Mouse (Mus musculus): ENCODE data around the gene Tvp23a. TPM values are rescaled to one million over a fixed set of nuclear protein-coding genes. Genes with fewer than 3 reads are reported as not detected.

The Tvp23a gene
- total and polyA plus RNA-seq, 3 experiments: 0.11 TPM; not detected in 2

DNA sequence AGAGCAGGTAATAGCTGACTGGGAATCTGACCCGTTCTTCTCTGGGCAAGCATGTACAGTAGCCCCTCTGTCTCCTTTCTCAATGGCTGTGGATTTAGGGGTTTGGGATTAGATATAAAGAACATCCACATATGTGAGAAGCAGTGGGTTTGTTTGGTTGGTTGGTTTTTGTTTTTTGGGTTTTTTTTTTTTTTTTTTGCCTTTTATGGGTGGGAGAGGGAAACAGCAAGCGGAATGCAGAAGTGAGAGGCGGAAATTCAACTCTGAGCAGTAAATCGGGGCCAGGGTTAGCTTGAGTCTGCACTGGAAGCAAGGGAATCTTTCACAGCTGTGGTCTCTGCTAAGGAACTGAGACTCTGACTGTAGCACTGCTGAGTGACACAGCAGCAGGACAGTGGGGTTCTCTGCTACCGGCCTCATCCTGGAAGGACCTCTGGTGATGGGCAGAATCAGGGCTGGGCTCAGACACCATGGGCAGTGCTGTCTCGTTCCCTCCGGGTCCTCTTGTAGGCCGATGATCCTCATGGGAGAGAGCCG lies 29.4 kb downstream of the Tvp23a start:
- no peaks in the 10 kb centered on the region for H3K9me3 ChIP-seq (replicated peaks)
- no peak overlapping the region for H3K4me3 ChIP-seq (ENCODE audit: low read depth, low read length)
- ATAC-seq (ENCODE audit: extremely low read depth, insufficient number of reproducible peaks, low FRiP score, poor library complexity, severe bottlenecking) (no peak), DNase-seq (ENCODE audit: low spot score) (no peak)
- TF ChIP-seq GATA1 (IDR thresholded peaks at IDR 0.05; ENCODE audit: borderline replicate concordance, low read length) (no peak), CTCF (IDR thresholded peaks at IDR 0.05; ENCODE audit: low read depth, low read length) (no peak), GATA2 (IDR thresholded peaks at IDR 0.05; ENCODE audit: borderline replicate concordance, low read depth, low read length) (no peak), TAL1 (conservative IDR thresholded peaks at IDR 0.05; ENCODE audit: low read depth, low read length) (no peak), POLR2AphosphoS5 (IDR thresholded peaks at IDR 0.05; ENCODE audit: insufficient replicate concordance, low read depth, low read length) (no peak)
- no peaks in the 10 kb centered on the region for H3K27me3 ChIP-seq (ENCODE audit: insufficient read depth, low read length)
- H3K4me1 ChIP-seq (ENCODE audit: insufficient read depth, low read depth, low read length): peaks cover 27% of the 10 kb centered on the region
- H3K36me3 ChIP-seq (replicated peaks): peaks cover 100% of the 10 kb centered on the region

- peaks cover 93% of the 10 kb centered on the region for H3K36me3 ChIP-seq (replicated peaks)
- no peak for DNase-seq (ENCODE audit: low spot score)
- H3K27me3 ChIP-seq (ENCODE audit: insufficient read depth, low read length): no peaks in the 10 kb centered on the region
Measured at GRCm38 (mm10) chr16:10416866-10417265, 30.3 kb downstream of the Tvp23a start.

DNA sequence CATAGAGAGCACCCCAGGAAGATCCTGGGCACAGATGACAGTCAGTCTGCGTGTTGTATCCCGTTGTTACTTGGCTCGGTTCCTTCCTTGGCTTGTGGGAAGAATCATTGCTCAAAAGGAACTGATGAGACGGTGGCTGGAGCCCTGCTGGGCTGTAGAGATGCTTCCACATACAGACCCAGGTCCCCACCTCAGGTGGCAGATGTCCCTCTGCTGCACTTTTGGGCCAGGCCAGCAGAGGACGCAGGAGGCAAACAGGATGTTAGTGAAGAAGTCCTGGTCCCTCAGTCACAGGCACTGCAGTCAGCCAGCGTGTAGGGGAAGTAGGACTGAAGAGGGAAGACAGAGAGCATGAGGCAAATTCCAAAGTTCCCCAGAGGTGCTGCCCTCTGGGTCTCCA lies 31.2 kb downstream of the Tvp23a start:
- no peaks in the 10 kb centered on the region for H3K9me3 ChIP-seq (replicated peaks)
- H3K36me3 ChIP-seq (replicated peaks): peaks cover 84% of the 10 kb centered on the region
- TF ChIP-seq GATA1 (IDR thresholded peaks at IDR 0.05; ENCODE audit: borderline replicate concordance, low read length): no peak
- TF ChIP-seq GATA2 (IDR thresholded peaks at IDR 0.05; ENCODE audit: borderline replicate concordance, low read depth, low read length): no peak
- TF ChIP-seq CTCF (IDR thresholded peaks at IDR 0.05; ENCODE audit: low read depth, low read length): no peak
- no peak for TF ChIP-seq TAL1 (conservative IDR thresholded peaks at IDR 0.05; ENCODE audit: low read depth, low read length)
- TF ChIP-seq POLR2AphosphoS5 (IDR thresholded peaks at IDR 0.05; ENCODE audit: insufficient replicate concordance, low read depth, low read length): no peak
- H3K4me1 ChIP-seq (ENCODE audit: insufficient read depth, low read depth, low read length): peaks cover 34% of the 10 kb centered on the region
- DNase-seq (ENCODE audit: low spot score) (no peak), ATAC-seq (ENCODE audit: extremely low read depth, insufficient number of reproducible peaks, low FRiP score, poor library complexity, severe bottlenecking) (no peak)
- H3K4me3 ChIP-seq (ENCODE audit: low read depth, low read length): no peak overlapping the region
- no peaks in the 10 kb centered on the region for H3K27me3 ChIP-seq (ENCODE audit: insufficient read depth, low read length)

More at GRCm38 (mm10) chr16:10416866-10417265, 30.3 kb downstream of the Tvp23a start:
- TF ChIP-seq TAL1 (conservative IDR thresholded peaks at IDR 0.05; ENCODE audit: low read depth, low read length): no peak
- TF ChIP-seq GATA1 (IDR thresholded peaks at IDR 0.05; ENCODE audit: borderline replicate concordance, low read length): no peak
- TF ChIP-seq CTCF (IDR thresholded peaks at IDR 0.05; ENCODE audit: low read depth, low read length): peak; percentile 93
- TF ChIP-seq POLR2AphosphoS5 (IDR thresholded peaks at IDR 0.05; ENCODE audit: insufficient replicate concordance, low read depth, low read length): no peak
- TF ChIP-seq GATA2 (IDR thresholded peaks at IDR 0.05; ENCODE audit: borderline replicate concordance, low read depth, low read length): no peak
- Histone ChIP-seq H3K9me3 (replicated peaks) (no peaks in the 10 kb centered on the region), H3K4me3 (ENCODE audit: low read depth, low read length) (no peak overlapping the region), H3K4me1 (ENCODE audit: insufficient read depth, low read depth, low read length) (peaks cover 30% of the 10 kb centered on the region)
- ATAC-seq (ENCODE audit: extremely low read depth, insufficient number of reproducible peaks, low FRiP score, poor library complexity, severe bottlenecking): no peak

DNA sequence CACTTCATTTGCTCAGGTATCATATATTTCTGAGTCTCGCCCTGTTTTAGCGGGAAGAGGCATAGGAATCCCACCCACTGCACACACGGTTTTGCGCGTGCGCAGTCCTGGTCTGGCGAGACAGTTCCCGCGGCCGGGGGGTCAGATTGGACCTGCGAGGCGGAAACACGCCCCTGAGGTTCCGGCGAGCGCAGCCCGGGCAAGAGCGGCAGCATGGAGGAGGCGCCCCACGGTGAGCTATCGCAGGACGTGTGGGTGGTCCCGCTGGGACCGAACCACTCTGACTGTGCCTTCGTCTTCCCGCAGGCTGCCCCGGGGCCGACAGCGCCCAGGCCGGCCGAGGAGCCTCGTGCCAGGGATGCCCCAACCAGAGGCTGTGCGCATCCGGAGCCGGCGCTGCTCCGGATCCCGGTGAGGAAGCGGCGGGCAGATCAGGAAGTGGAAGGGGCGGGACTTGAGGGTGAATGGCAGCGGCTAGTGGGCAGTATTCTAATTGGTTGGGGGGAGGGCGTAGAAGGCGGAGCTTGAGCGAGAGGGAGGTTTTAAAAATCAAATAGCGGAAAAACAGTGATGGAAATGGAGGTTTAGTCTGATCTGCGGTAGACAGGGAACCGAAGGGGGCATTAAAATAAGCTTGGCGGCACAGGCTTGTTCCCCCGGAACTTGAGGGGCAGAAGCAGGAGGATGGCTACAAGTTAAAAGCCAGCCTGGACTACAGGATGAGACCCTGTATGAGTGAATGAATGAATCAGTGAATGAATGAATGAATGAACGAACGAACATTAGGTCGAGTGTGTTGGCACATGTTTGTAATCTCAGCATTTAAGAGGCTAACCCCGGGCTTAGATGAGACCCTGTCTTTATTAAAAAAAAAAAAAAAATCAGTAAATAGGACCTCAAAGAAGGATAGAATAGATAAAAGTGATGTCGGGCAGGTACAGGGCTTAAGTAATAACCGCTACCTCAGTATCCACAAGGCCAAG lies 35.1 kb downstream of the Tvp23a start, which contains the start of gene Nubp1:
Nubp1 (plus strand) TSS at position 185 of the 983 bp plus-strand sequence.
- H3K27me3 ChIP-seq (ENCODE audit: insufficient read depth, low read length): peaks cover 5% of the 10 kb centered on the region; the same call in 1 of the 2 replicates
- H3K36me3 ChIP-seq (replicated peaks): peaks cover 45% of the 10 kb centered on the region
- peak within 1 kb of the TSS; percentile 94 for H3K4me3 ChIP-seq (ENCODE audit: low read depth, low read length)
- peaks cover 37% of the 10 kb centered on the region for H3K4me1 ChIP-seq (ENCODE audit: insufficient read depth, low read depth, low read length)
- DNase-seq (ENCODE audit: low spot score) (peak; percentile 95), ATAC-seq (ENCODE audit: extremely low read depth, insufficient number of reproducible peaks, low FRiP score, poor library complexity, severe bottlenecking) (peak; percentile 88)
- no peaks in the 10 kb centered on the region for H3K9me3 ChIP-seq (replicated peaks)
- TF ChIP-seq GATA1 (IDR thresholded peaks at IDR 0.05; ENCODE audit: borderline replicate concordance, low read length): no peak
- TF ChIP-seq POLR2AphosphoS5 (IDR thresholded peaks at IDR 0.05; ENCODE audit: insufficient replicate concordance, low read depth, low read length): no peak
- TF ChIP-seq CTCF (IDR thresholded peaks at IDR 0.05; ENCODE audit: low read depth, low read length): no peak
- TF ChIP-seq TAL1 (conservative IDR thresholded peaks at IDR 0.05; ENCODE audit: low read depth, low read length): no peak
- TF ChIP-seq GATA2 (IDR thresholded peaks at IDR 0.05; ENCODE audit: borderline replicate concordance, low read depth, low read length): no peak

GRCm38 (mm10) chr16:10399160-10399559 lies 48.0 kb downstream of the Tvp23a start:
- H3K27me3 ChIP-seq (ENCODE audit: insufficient read depth, low read length): peaks cover 11% of the 10 kb centered on the region; the same call in 1 of the 2 replicates
- H3K4me3 ChIP-seq (ENCODE audit: low read depth, low read length): no peak overlapping the region
- DNase-seq (ENCODE audit: low spot score) (peak; percentile 35), ATAC-seq (ENCODE audit: extremely low read depth, insufficient number of reproducible peaks, low FRiP score, poor library complexity, severe bottlenecking) (peak; percentile 34; the same call in 1 of the 2 replicates)
- H3K9me3 ChIP-seq (replicated peaks): no peaks in the 10 kb centered on the region
- no peaks in the 10 kb centered on the region for H3K36me3 ChIP-seq (replicated peaks)
- TF ChIP-seq CTCF (IDR thresholded peaks at IDR 0.05; ENCODE audit: low read depth, low read length) (peak; percentile 80), GATA1 (IDR thresholded peaks at IDR 0.05; ENCODE audit: borderline replicate concordance, low read length) (no peak), GATA2 (IDR thresholded peaks at IDR 0.05; ENCODE audit: borderline replicate concordance, low read depth, low read length) (no peak), TAL1 (conservative IDR thresholded peaks at IDR 0.05; ENCODE audit: low read depth, low read length) (no peak), POLR2AphosphoS5 (IDR thresholded peaks at IDR 0.05; ENCODE audit: insufficient replicate concordance, low read depth, low read length) (no peak)
- no peaks in the 10 kb centered on the region for H3K4me1 ChIP-seq (ENCODE audit: insufficient read depth, low read depth, low read length)

GRCm38 (mm10) chr16:10398755-10399154 lies 48.4 kb downstream of the Tvp23a start:
- H3K4me3 ChIP-seq (ENCODE audit: low read depth, low read length): no peak overlapping the region
- peaks cover 13% of the 10 kb centered on the region; the same call in 1 of the 2 replicates for H3K27me3 ChIP-seq (ENCODE audit: insufficient read depth, low read length)
- H3K36me3 ChIP-seq (replicated peaks): no peaks in the 10 kb centered on the region
- H3K9me3 ChIP-seq (replicated peaks): no peaks in the 10 kb centered on the region
- ATAC-seq (ENCODE audit: extremely low read depth, insufficient number of reproducible peaks, low FRiP score, poor library complexity, severe bottlenecking): no peak
- TF ChIP-seq CTCF (IDR thresholded peaks at IDR 0.05; ENCODE audit: low read depth, low read length) (no peak), POLR2AphosphoS5 (IDR thresholded peaks at IDR 0.05; ENCODE audit: insufficient replicate concordance, low read depth, low read length) (no peak), GATA1 (IDR thresholded peaks at IDR 0.05; ENCODE audit: borderline replicate concordance, low read length) (no peak), GATA2 (IDR thresholded peaks at IDR 0.05; ENCODE audit: borderline replicate concordance, low read depth, low read length) (no peak), TAL1 (conservative IDR thresholded peaks at IDR 0.05; ENCODE audit: low read depth, low read length) (no peak)
- H3K4me1 ChIP-seq (ENCODE audit: insufficient read depth, low read depth, low read length): no peaks in the 10 kb centered on the region
- DNase-seq (ENCODE audit: low spot score): no peak

All from G1E (cell line).